Mouse (Mus musculus): ENCODE results near the gene Tdpoz2.
"Not testable (repeated sequence)": the region's sequence is repeated elsewhere in the genome, so short reads cannot be mapped to it uniquely, and the experiment has no call there.

Gene Tdpoz2

GRCm38 (mm10) chr3:93652586-93652985 lies at the start of gene Tdpoz2:
Gene Tdpoz2, minus strand, starts transcription at chr3:93652686.
- in situ Hi-C loops (cut with MboI, MseI) = no loop called here

GRCm38 (mm10) chr3:93692970-93693369 lies 40.5 kb upstream of the Tdpoz2 start, which contains the start of gene Gm37596:
Gene Gm37596, minus strand, starts transcription at chr3:93693070.
- in situ Hi-C loops (cut with MboI, MseI) = not testable (repeated sequence)

- in situ Hi-C loops (cut with MboI, MseI) = not testable (repeated sequence)
Observed at GRCm38 (mm10) chr3:93676210-93676609, 23.7 kb upstream of the Tdpoz2 start, which contains the start of gene Tdpoz1. Gene Tdpoz1, minus strand, starts transcription at chr3:93676310.

- in situ Hi-C loops (cut with MboI, MseI) = not testable (repeated sequence)
Observed at GRCm38 (mm10) chr3:93670805-93671503, 18.5 kb upstream of the Tdpoz2 start.

GRCm38 (mm10) chr3:93654260-93654659 lies 1.8 kb upstream of the Tdpoz2 start:
- in situ Hi-C loops (cut with MboI, MseI) = no loop called here

GRCm38 (mm10) chr3:93630917-93631714 lies 21.4 kb downstream of the Tdpoz2 start:
- in situ Hi-C loops (cut with MboI, MseI) = not testable (repeated sequence)

- in situ Hi-C loops (cut with MboI, MseI) = loop anchor here (10.0 kb wide), 1 partner anchor 244 kb away; no protein-coding TSS in a partner anchor
Observed at GRCm38 (mm10) chr3:93608970-93609369, 43.5 kb downstream of the Tdpoz2 start.

GRCm38 (mm10) chr3:93601903-93602302 lies 50.6 kb downstream of the Tdpoz2 start:
- in situ Hi-C loops (cut with MboI, MseI) = loop anchor here (5.0 to 10.0 kb wide), 3 partner anchors 50 to 237 kb away; no protein-coding TSS in a partner anchor
